Mouse (Mus musculus) liver, embryonic 14.5 days (tissue): Measurements from ENCODE around the gene Ly9. TPM values are rescaled to one million over a fixed set of nuclear protein-coding genes. Genes with fewer than 3 reads are reported as not detected.

Experiments
- ATAC-seq: fragments of 200-750 bp; cut with Nextera tagmentation; 2 replicates; pipeline ENCODE4 v1.8.0; 2017; ENCODE audit warnings: moderate number of reproducible peaks, mild to moderate bottlenecking, moderate library complexity; ENCODE audit not compliant: insufficient read depth
- DNase-seq, 3 experiments: peaks; one replicate each; pipeline ENCODE4 v3.0.0-alpha.2; 2012 to 2013; ENCODE audit warnings: low read depth in 3 of 3, low spot score in 3 of 3
- H3K27ac ChIP-seq: fragments of 300-500 bp; sonication (generic); 2 replicates; pipeline ENCODE4 v1.5.1; 2014; ENCODE audit warnings: moderate library complexity, mild to moderate bottlenecking, control low read depth, inconsistent platforms
- H3K27me3 ChIP-seq: fragments of 300-500 bp; sonication (generic); 2 replicates; pipeline ENCODE4 v1.6.1; 2014; ENCODE audit warnings: mild to moderate bottlenecking, low read length, moderate library complexity; ENCODE audit not compliant: control insufficient read depth, insufficient read depth
- H3K36me3 ChIP-seq: fragments of 300-500 bp; sonication (generic); replicated peaks from 2 replicates; pipeline ENCODE4 v1.6.1; 2014; ENCODE audit warnings: low read depth; ENCODE audit not compliant: control insufficient read depth, insufficient read depth
- H3K4me1 ChIP-seq, 2 experiments: fragments of 200-500 bp in 1 of 2; fragments of 300-500 bp in 1 of 2; sonication (generic) in 1 of 2; replicated peaks; 2 replicates each; pipeline ENCODE4 v1.6.1; 2012 to 2014; ENCODE audit warnings: antibody characterized with exemption in 1 of 2, inconsistent platforms in 1 of 2, low read length in 1 of 2; ENCODE audit not compliant: control insufficient read depth in 2 of 2, insufficient read depth in 2 of 2
- H3K4me2 ChIP-seq: fragments of 300-500 bp; sonication (generic); 2 replicates; pipeline ENCODE4 v1.6.1; 2014; ENCODE audit warnings: low read depth, mild to moderate bottlenecking, control low read depth, moderate library complexity
- H3K4me3 ChIP-seq, 2 experiments: fragments of 200-500 bp in 1 of 2; fragments of 300-500 bp in 1 of 2; sonication (generic) in 1 of 2; 2 replicates each; pipeline ENCODE4 v1.5.1; 2012 to 2014; ENCODE audit warnings: low read depth in 2 of 2, low read length in 2 of 2, mild to moderate bottlenecking in 2 of 2, control low read depth in 1 of 2, inconsistent platforms in 1 of 2, moderate library complexity in 1 of 2; ENCODE audit not compliant: insufficient read depth in 1 of 2
- H3K9ac ChIP-seq: fragments of 300-500 bp; sonication (generic); replicated peaks from 2 replicates; pipeline ENCODE4 v1.6.1; 2014; ENCODE audit warnings: mild to moderate bottlenecking, control low read depth, moderate library complexity
- H3K9me3 ChIP-seq: fragments of 300-500 bp; sonication (generic); 2 replicates; pipeline ENCODE4 v1.6.1; 2016; ENCODE audit warnings: low read length, mixed read lengths; ENCODE audit not compliant: control insufficient read depth
- CTCF ChIP-seq: IDR thresholded peaks from 2 replicates; pipeline ENCODE4 v1.5.1; 2016; ENCODE audit warnings: antibody characterized with exemption, low read depth, control low read depth
- EP300 ChIP-seq: IDR thresholded peaks from 2 replicates; pipeline ENCODE4 v1.6.1; 2016; ENCODE audit warnings: antibody characterized with exemption, low read depth
- WGBS: fragments of 180-500 bp; shearing (Covaris S2); extraction: QIAGEN DNeasy Blood & Tissue Kit; methylation state at CpG from one replicate; pipeline ENCODE4 v1.1.7; 2014; ENCODE audit not compliant: insufficient replicate concordance; 5-methylcytosine and 5-hydroxymethylcytosine counted together
- polyA plus RNA-seq, 2 experiments: library from polyadenylated mRNA; depleted of rRNA in 1 of 2; stranded (reverse) in 1 of 2; unstranded in 1 of 2; fragments of >200 nt; fragmentation: Nextera tagmentation in 1 of 2; extraction: Ambion mirVana in 1 of 2; gene quantifications; 2 replicates each; pipeline versions ENCODE4 v1.2.1 to v1.2.3; 2012 to 2014

Ly9 gene
- polyA plus RNA-seq, 2 experiments, result 0.18 to 1.2 TPM

DNA sequence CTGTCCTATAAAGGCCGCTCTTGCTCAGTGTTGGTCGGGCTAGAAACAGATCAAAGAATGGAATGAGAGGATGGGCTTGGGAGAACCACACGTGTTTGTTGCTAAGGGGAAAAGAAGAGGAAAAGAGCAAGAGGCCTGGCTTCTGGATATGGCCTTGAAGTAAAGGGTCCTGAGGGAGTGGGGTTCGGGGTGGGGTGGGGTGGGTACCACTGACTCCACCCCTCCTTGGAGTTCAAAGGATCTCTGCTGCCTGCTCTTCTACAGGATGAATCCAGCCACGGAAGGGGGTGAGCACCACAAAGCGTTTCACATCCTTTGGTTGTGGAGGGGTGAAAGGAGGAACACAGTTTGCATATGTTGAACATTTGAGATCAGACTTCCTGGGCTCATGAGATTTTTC, 48.8 kb downstream of the Ly9 start:
- no peaks in the 10 kb centered on the region for H3K9me3 ChIP-seq
- peaks cover 0 to 7% of the 10 kb centered on the region in 2 experiments; a peak in 2 of 4 replicates for H3K4me1 ChIP-seq
- no peaks in the 10 kb centered on the region for H3K36me3 ChIP-seq
- TF ChIP-seq EP300 (no peak), CTCF (no peak)
- no peak overlapping the region for H3K4me2 ChIP-seq
- H3K27ac ChIP-seq, result no peak overlapping the region
- H3K9ac ChIP-seq, result no peak overlapping the region
- ATAC-seq, result no peak
- no peak overlapping the region for H3K4me3 ChIP-seq
- no peaks in the 10 kb centered on the region for H3K27me3 ChIP-seq
- no peak for DNase-seq
- WGBS, result 35% methylated on average over 6 of the region's 6 CpGs

DNA sequence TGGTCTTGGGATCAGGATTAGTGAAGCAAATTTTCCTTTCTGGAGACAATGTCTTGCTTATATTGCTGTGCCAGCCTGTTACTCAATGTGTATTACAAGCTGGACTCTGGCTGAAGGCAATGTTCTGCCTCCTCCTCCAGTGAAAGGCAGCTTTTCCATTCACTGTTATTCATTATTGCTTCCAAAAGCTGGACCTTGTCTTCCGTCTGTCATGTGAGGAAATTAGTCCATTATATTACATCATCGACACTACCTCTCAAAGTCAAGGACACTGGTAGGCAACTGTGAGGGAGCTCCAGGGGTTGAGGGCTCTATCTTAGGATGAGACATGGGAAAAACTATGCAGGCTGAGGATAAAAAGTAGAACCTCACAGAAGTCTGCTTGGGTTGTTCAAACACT, 50.8 kb downstream of the Ly9 start:
- TF ChIP-seq EP300 (no peak), CTCF (no peak)
- DNase-seq, result no peak

GRCm38 (mm10) chr1:171553359-171554341, 53.6 kb downstream of the Ly9 start:
- H3K4me3 ChIP-seq, result no peak overlapping the region
- WGBS, result 70% methylated on average over 11 of the region's 11 CpGs
- no peak overlapping the region for H3K27ac ChIP-seq
- no peak overlapping the region for H3K9ac ChIP-seq
- no peak overlapping the region for H3K4me2 ChIP-seq
- no peaks in the 10 kb centered on the region for H3K36me3 ChIP-seq
- DNase-seq (no peak), ATAC-seq (no peak)
- H3K4me1 ChIP-seq, result 0 out of 4 replicates have a peak, but pooled peaks cover 0 to 5% of the 10 kb centered on the region in 2 experiments
- no peaks in the 10 kb centered on the region for H3K9me3 ChIP-seq
- H3K27me3 ChIP-seq, result no peaks in the 10 kb centered on the region
- TF ChIP-seq CTCF (no peak), EP300 (no peak)

More for the DNA sequence above, 50.8 kb downstream of the Ly9 start:
- H3K36me3 ChIP-seq, result no peaks in the 10 kb centered on the region
- peaks cover 0 to 10% of the 10 kb centered on the region in 2 experiments; a peak in 2 of 4 replicates for H3K4me1 ChIP-seq
- no peak overlapping the region for H3K4me2 ChIP-seq
- H3K27me3 ChIP-seq, result no peaks in the 10 kb centered on the region
- 58% methylated on average over 2 of the region's 2 CpGs for WGBS
- H3K9ac ChIP-seq, result no peak overlapping the region
- H3K9me3 ChIP-seq, result no peaks in the 10 kb centered on the region
- no peak for ATAC-seq
- H3K27ac ChIP-seq, result no peak overlapping the region
- H3K4me3 ChIP-seq, result no peak overlapping the region

DNA sequence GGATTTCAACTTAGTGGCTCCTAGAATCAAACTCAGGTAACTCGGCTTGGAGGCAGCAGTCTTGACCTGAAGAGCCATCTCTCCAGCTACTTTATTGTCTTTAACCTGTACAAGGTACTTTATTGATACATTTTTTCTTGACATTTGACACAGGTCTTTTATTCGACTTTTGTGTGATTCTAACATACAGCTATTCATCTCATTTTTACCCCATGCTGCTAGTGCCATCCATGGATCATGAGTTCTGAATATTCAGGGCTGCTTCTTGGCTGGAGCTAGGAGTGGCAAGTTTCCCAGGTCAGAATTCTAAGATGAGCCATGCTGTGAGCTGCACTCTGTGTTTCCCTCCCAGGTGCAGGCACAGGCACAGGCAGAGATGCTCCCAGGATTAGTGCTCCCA, 55.0 kb downstream of the Ly9 start:
- Histone ChIP-seq H3K4me3 (no peak overlapping the region), H3K4me2 (no peak overlapping the region), H3K27me3 (no peaks in the 10 kb centered on the region), H3K27ac (no peak overlapping the region), H3K9me3 (no peaks in the 10 kb centered on the region), H3K9ac (no peak overlapping the region), H3K4me1 (0 out of 4 replicates have a peak, but pooled peaks cover 0 to 5% of the 10 kb centered on the region in 2 experiments), H3K36me3 (no peaks in the 10 kb centered on the region)
- DNase-seq (no peak), ATAC-seq (no peak)
- WGBS, result 55% methylated on average over 2 of the region's 2 CpGs
- TF ChIP-seq CTCF (no peak), EP300 (no peak)

DNA sequence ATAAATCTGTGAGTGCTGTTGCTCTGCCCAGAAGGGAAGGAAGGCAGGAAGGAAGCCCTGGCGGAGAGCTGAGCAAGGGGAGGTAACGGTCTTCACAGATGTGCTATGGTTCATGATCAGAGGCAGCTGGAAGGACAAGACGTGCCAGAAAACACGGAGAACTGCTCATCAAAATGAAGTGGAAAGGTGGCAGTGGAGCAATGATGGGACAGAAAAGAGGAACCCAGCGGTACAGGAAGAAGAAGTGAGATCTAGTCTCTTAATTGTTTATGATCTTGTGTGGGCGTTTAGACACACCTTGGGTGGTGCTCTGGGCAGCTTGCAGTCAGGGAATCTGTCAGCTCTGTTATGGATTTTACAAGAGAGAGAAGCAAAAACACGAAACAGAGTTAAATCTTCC, 55.9 kb downstream of the Ly9 start:
- WGBS, result 27% methylated on average over 7 of the region's 7 CpGs

More for the DNA sequence above, 55.9 kb downstream of the Ly9 start:
- Histone ChIP-seq H3K27ac (no peak overlapping the region), H3K9ac (no peak overlapping the region), H3K27me3 (no peaks in the 10 kb centered on the region), H3K9me3 (no peaks in the 10 kb centered on the region), H3K4me1 (0 out of 4 replicates have a peak, but pooled peaks cover 0 to 5% of the 10 kb centered on the region in 2 experiments), H3K36me3 (no peaks in the 10 kb centered on the region), H3K4me3 (no peak overlapping the region), H3K4me2 (no peak overlapping the region)
- no peak for DNase-seq
- ATAC-seq, result no peak
- no peak for TF ChIP-seq CTCF
- no peak for TF ChIP-seq EP300
